Mouse (Mus musculus): ENCODE measurements at regions not wholly inside any gene's neighbourhood (a gene's known extent, or its start where the extent isn't known, plus 50 kb on each side); places are given as distances from the start of the nearest gene placed in this dataset.

GRCm38 (mm10) chr13:99057696-99058095, 73.3 kb upstream of the 1700024P04Rik start:
- no peak for DNase-seq (ENCODE audit: low spot score in 2 of 2)

- no peak for DNase-seq (ENCODE audit: low spot score in 2 of 2)
Observed at GRCm38 (mm10) chr13:99057293-99057588, 72.9 kb upstream of the 1700024P04Rik start.

GRCm38 (mm10) chr13:99056432-99057292, 72.3 kb upstream of the 1700024P04Rik start:
- DNase-seq (ENCODE audit: low spot score in 2 of 2) = no peak

- DNase-seq (ENCODE audit: low spot score in 2 of 2) = no peak
Observed at GRCm38 (mm10) chr13:99055609-99056321, 71.4 kb upstream of the 1700024P04Rik start.

- DNase-seq (ENCODE audit: low spot score in 2 of 2) = no peak
Observed at GRCm38 (mm10) chr13:99052076-99052475, 67.7 kb upstream of the 1700024P04Rik start.

- no peak for DNase-seq (ENCODE audit: low spot score in 2 of 2)
Observed at GRCm38 (mm10) chr13:99049699-99050098, 65.3 kb upstream of the 1700024P04Rik start.

- no peak for DNase-seq (ENCODE audit: low spot score in 2 of 2)
Observed at GRCm38 (mm10) chr13:99048651-99049100, 64.3 kb upstream of the 1700024P04Rik start.

- no peak for DNase-seq (ENCODE audit: low spot score in 2 of 2)
Observed at GRCm38 (mm10) chr13:99047219-99047618, 62.9 kb upstream of the 1700024P04Rik start.

- no peak for DNase-seq (ENCODE audit: low spot score in 2 of 2)
Observed at GRCm38 (mm10) chr13:99046737-99047136, 62.4 kb upstream of the 1700024P04Rik start.

GRCm38 (mm10) chr13:99042086-99042485, 57.7 kb upstream of the 1700024P04Rik start:
- DNase-seq (ENCODE audit: low spot score in 2 of 2) = no peak

- DNase-seq (ENCODE audit: low spot score in 2 of 2) = no peak
Observed at GRCm38 (mm10) chr13:99041256-99041655, 56.9 kb upstream of the 1700024P04Rik start.

GRCm38 (mm10) chr13:99040846-99041245, 56.5 kb upstream of the 1700024P04Rik start:
- DNase-seq (ENCODE audit: low spot score in 2 of 2) = no peak

GRCm38 (mm10) chr13:99040171-99040570, 55.8 kb upstream of the 1700024P04Rik start:
- DNase-seq (ENCODE audit: low spot score in 2 of 2) = no peak

- DNase-seq (ENCODE audit: low spot score in 2 of 2) = no peak
Observed at GRCm38 (mm10) chr13:99039063-99039385, 54.7 kb upstream of the 1700024P04Rik start.

GRCm38 (mm10) chr13:99038198-99039062, 54.1 kb upstream of the 1700024P04Rik start:
- no peak for DNase-seq (ENCODE audit: low spot score in 2 of 2)

- no peak for DNase-seq (ENCODE audit: low spot score in 2 of 2)
Observed at GRCm38 (mm10) chr13:99037131-99037530, 52.8 kb upstream of the 1700024P04Rik start.
